In the genomic region with DNA sequence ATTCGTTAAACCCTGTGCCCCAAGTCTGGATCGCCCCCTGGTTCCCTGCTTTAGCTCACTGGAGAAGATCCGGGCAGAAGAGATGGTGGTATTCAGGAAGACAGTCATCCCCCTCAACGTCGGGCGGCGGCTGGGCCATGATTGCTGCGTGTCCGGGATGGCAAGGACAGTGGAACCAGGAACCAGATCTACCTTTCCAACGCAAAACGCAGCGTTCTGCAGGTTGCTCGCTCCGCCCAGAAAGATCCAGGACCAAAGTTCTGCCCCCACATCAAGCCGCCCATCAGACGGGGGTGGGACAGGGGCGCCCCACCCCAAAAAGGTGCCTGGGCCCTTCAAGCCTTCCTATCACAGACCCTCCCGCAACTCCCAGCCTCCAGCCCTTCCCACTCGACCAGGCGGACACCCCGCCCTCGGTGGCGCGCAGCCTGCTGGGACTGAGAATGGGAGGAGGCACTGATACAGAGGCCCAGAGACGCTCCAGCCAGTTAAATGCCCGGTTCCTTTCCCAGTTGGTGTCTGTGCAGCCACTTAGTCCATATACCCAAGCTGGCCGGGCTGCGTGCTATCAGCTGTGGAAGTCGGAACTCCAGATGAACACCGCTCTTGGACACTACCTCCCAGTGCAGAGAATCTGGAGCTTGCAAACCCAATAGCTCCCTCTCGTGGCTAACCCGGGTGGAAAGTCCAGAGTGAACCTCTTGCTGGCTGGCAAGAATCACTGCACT, we compare ENCODE assay signal across 8 mouse cellular contexts. TPM values are rescaled to one million over a fixed set of nuclear protein-coding genes. Genes with fewer than 3 reads are reported as not detected.
DNase-seq lines count a peak whose midpoint lies in the region; ATAC-seq lines count a peak whose summit lies in the region.

Gene Decr2 (minus strand): TSS at position 433 of the 728 bp plus-strand sequence.

- ATAC-seq in forebrain, embryonic 14.5 days = peak; percentile 85
- ATAC-seq in neural tube, embryonic 15.5 days (ENCODE audit: low FRiP score) = peak; percentile 89

- peak within 1 kb of the TSS; percentile 77 for H3K9ac ChIP-seq in forebrain, embryonic 14.5 days (ENCODE audit: low read length)
- peak within 1 kb of the TSS; percentile 71 for H3K9ac ChIP-seq in neural tube, embryonic 15.5 days (replicated peaks)

- WGBS in forebrain, embryonic 14.5 days = 3% methylated on average over 28 of the region's 32 CpGs
- 2% methylated on average over 32 of the region's 32 CpGs for WGBS in neural tube, embryonic 15.5 days

- H3K27me3 ChIP-seq in forebrain, embryonic 14.5 days (replicated peaks; ENCODE audit: control insufficient read depth, insufficient read depth, low read length) = no peaks in the 10 kb centered on the region
- no peaks in the 10 kb centered on the region for H3K27me3 ChIP-seq in neural tube, embryonic 15.5 days (replicated peaks)

- H3K4me1 ChIP-seq in forebrain, embryonic 14.5 days (ENCODE audit: control insufficient read depth, insufficient read depth, low read length) = peaks cover 7% of the 10 kb centered on the region; the same call in 1 of the 2 replicates
- H3K4me1 ChIP-seq in neural tube, embryonic 15.5 days = peaks cover 19% of the 10 kb centered on the region

- no peaks in the 10 kb centered on the region for H3K36me3 ChIP-seq in forebrain, embryonic 14.5 days (ENCODE audit: control insufficient read depth, insufficient read depth, low read length)
- H3K36me3 ChIP-seq in neural tube, embryonic 15.5 days = peaks cover 4% of the 10 kb centered on the region; the same call in 1 of the 2 replicates

- H3K4me3 ChIP-seq in forebrain, embryonic 14.5 days (ENCODE audit: low read depth, low read length) = peak within 1 kb of the TSS; percentile 50
- H3K4me3 ChIP-seq in neural tube, embryonic 15.5 days (replicated peaks) = peak within 1 kb of the TSS; percentile 62

- intact Hi-C loops in heart, postnatal 14 days (cut with DNase I) = loop anchor here (1.0 to 5.0 kb wide), 4 partner anchors 19 to 198 kb away; no protein-coding TSS in a partner anchor

- peak; percentile 96 for DNase-seq in ES-CJ7 (ENCODE audit: low read depth, low spot score)
- DNase-seq in cerebellum, adult 11 months = peak; percentile 85
- peak; percentile 96 for DNase-seq in forebrain, embryonic 14.5 days (ENCODE audit: low spot score)
- peak; percentile 84 to 91 for DNase-seq in heart, postnatal 14 days
- peak; percentile 92 for DNase-seq in layer of hippocampus, adult 11-12 months (ENCODE audit: low spot score)
- peak; percentile 92 to 94 for DNase-seq in lung, adult 18-20 months
- peak; percentile 85 for DNase-seq in testis, postnatal 14 days (ENCODE audit: low spot score)

- H3K27ac ChIP-seq in forebrain, embryonic 14.5 days (ENCODE audit: low read depth, low read length) = peak within 1 kb of the TSS; percentile 76
- H3K27ac ChIP-seq in neural tube, embryonic 15.5 days (replicated peaks) = peak within 1 kb of the TSS; percentile 86

- no peaks in the 10 kb centered on the region for H3K9me3 ChIP-seq in forebrain, embryonic 14.5 days (replicated peaks; ENCODE audit: control insufficient read depth, low read length)
- no peaks in the 10 kb centered on the region for H3K9me3 ChIP-seq in neural tube, embryonic 15.5 days (replicated peaks)

- H3K4me2 ChIP-seq in forebrain, embryonic 14.5 days (ENCODE audit: low read length) = peak within 1 kb of the TSS; percentile 84
- peak within 1 kb of the TSS; percentile 86 for H3K4me2 ChIP-seq in neural tube, embryonic 15.5 days

RNA-seq across cellular contexts. Expression of gene Decr2, which starts in this region (rescaled TPM):
- 13.6 and 14.4 TPM in 2 replicates for polyA plus RNA-seq in forebrain, embryonic 14.5 days (2014; fragmentation: Nextera tagmentation; extraction: Ambion mirVana)
- 10 to 100 TPM; 10.9 to 13.0 TPM for total RNA-seq in heart, postnatal 14 days (2021)
- 42.8 and 42.9 TPM in 2 replicates for polyA plus RNA-seq in neural tube, embryonic 15.5 days (2015; fragmentation: Nextera tagmentation; extraction: Ambion mirVana)

Comparison
In these comparisons a context has a peak if more than half of its experiments do, and no peak if none do; other contexts are left out.
1. Peak in every context shown above with its lines: DNase-seq, ATAC-seq, H3K4me3 ChIP-seq and H3K27ac ChIP-seq.